Mouse (Mus musculus): Measurements from ENCODE around the gene Zfp318. TPM values are rescaled to one million over a fixed set of nuclear protein-coding genes. Genes with fewer than 3 reads are reported as not detected.

The Zfp318 gene
- polyA plus RNA-seq, 1 experiment from 2014 or later, result 16.1 TPM

- WGBS, result 24% methylated on average over 23 of the region's 23 CpGs
- no peak for ATAC-seq (ENCODE audit: insufficient number of reproducible peaks, low FRiP score, low TSS enrichment, low read depth)
- Histone ChIP-seq H3K4me2 (ENCODE audit: low read depth, severe bottlenecking) (peak overlapping the region; percentile 12; the same call in 1 of the 2 replicates), H3K27ac (replicated peaks; ENCODE audit: low read depth, low read length) (no peak overlapping the region), H3K4me3 (ENCODE audit: low read depth, low read length) (no peak overlapping the region), H3K9ac (ENCODE audit: low read length) (no peak overlapping the region), H3K4me1 (ENCODE audit: control insufficient read depth, insufficient read depth, low read length) (no peaks in the 10 kb centered on the region), H3K36me3 (ENCODE audit: control insufficient read depth, insufficient read depth, low read length) (no peaks in the 10 kb centered on the region), H3K27me3 (ENCODE audit: control insufficient read depth, insufficient read depth, low read length) (peaks cover 7% of the 10 kb centered on the region; the same call in 1 of the 2 replicates), H3K9me3 (ENCODE audit: control insufficient read depth, low read length) (no peaks in the 10 kb centered on the region)
- peak; percentile 65 for DNase-seq (ENCODE audit: low spot score)
These were observed 53.3 kb downstream of the Zfp318 start for GRCm38 (mm10) chr17:46436672-46437366.

GRCm38 (mm10) chr17:46438298-46438873 lies 54.9 kb downstream of the Zfp318 start, which contains the start of gene Slc22a7:
Gene Slc22a7, minus strand, starts transcription at chr17:46438457.
- H3K9ac ChIP-seq (ENCODE audit: low read length), result no peak within 1 kb of the TSS
- ATAC-seq (ENCODE audit: insufficient number of reproducible peaks, low FRiP score, low TSS enrichment, low read depth) (no peak), DNase-seq (ENCODE audit: low spot score) (no peak)
- H3K4me1 ChIP-seq (ENCODE audit: control insufficient read depth, insufficient read depth, low read length), result 0 out of 2 replicates have a peak, but pooled peaks cover 3% of the 10 kb centered on the region
- WGBS, result 83% methylated on average over 4 of the region's 4 CpGs
- H3K4me3 ChIP-seq (ENCODE audit: low read depth, low read length), result no peak within 1 kb of the TSS
- no peak within 1 kb of the TSS for H3K4me2 ChIP-seq (ENCODE audit: low read depth, severe bottlenecking)
- no peaks in the 10 kb centered on the region for H3K36me3 ChIP-seq (ENCODE audit: control insufficient read depth, insufficient read depth, low read length)
- H3K27ac ChIP-seq (replicated peaks; ENCODE audit: low read depth, low read length), result no peak within 1 kb of the TSS
- H3K9me3 ChIP-seq (ENCODE audit: control insufficient read depth, low read length), result no peaks in the 10 kb centered on the region
- H3K27me3 ChIP-seq (ENCODE audit: control insufficient read depth, insufficient read depth, low read length), result peaks cover 22% of the 10 kb centered on the region

GRCm38 (mm10) chr17:46439176-46439575 lies 55.6 kb downstream of the Zfp318 start:
- Histone ChIP-seq H3K9me3 (ENCODE audit: control insufficient read depth, low read length) (no peaks in the 10 kb centered on the region), H3K4me3 (ENCODE audit: low read depth, low read length) (no peak overlapping the region), H3K4me2 (ENCODE audit: low read depth, severe bottlenecking) (no peak overlapping the region), H3K27me3 (ENCODE audit: control insufficient read depth, insufficient read depth, low read length) (peaks cover 30% of the 10 kb centered on the region), H3K27ac (replicated peaks; ENCODE audit: low read depth, low read length) (no peak overlapping the region), H3K36me3 (ENCODE audit: control insufficient read depth, insufficient read depth, low read length) (no peaks in the 10 kb centered on the region), H3K4me1 (ENCODE audit: control insufficient read depth, insufficient read depth, low read length) (0 out of 2 replicates have a peak, but pooled peaks cover 3% of the 10 kb centered on the region), H3K9ac (ENCODE audit: low read length) (no peak overlapping the region)
- ATAC-seq (ENCODE audit: insufficient number of reproducible peaks, low FRiP score, low TSS enrichment, low read depth) (no peak), DNase-seq (ENCODE audit: low spot score) (no peak)
- WGBS, result 93% methylated on average over 10 of the region's 10 CpGs

- DNase-seq (ENCODE audit: low spot score) (no peak), ATAC-seq (ENCODE audit: insufficient number of reproducible peaks, low FRiP score, low TSS enrichment, low read depth) (no peak)
- Histone ChIP-seq H3K4me1 (ENCODE audit: control insufficient read depth, insufficient read depth, low read length) (peaks cover 10% of the 10 kb centered on the region; the same call in 1 of the 2 replicates), H3K27ac (replicated peaks; ENCODE audit: low read depth, low read length) (no peak overlapping the region), H3K4me3 (ENCODE audit: low read depth, low read length) (peak overlapping the region; percentile 25), H3K27me3 (ENCODE audit: control insufficient read depth, insufficient read depth, low read length) (peaks cover 55% of the 10 kb centered on the region), H3K9me3 (ENCODE audit: control insufficient read depth, low read length) (no peaks in the 10 kb centered on the region), H3K36me3 (ENCODE audit: control insufficient read depth, insufficient read depth, low read length) (no peaks in the 10 kb centered on the region), H3K9ac (ENCODE audit: low read length) (peak overlapping the region; percentile 57; the same call in 1 of the 2 replicates), H3K4me2 (ENCODE audit: low read depth, severe bottlenecking) (peak overlapping the region; percentile 61)
- 1% methylated on average over 46 of the region's 50 CpGs for WGBS
These were observed 61.5 kb downstream of the Zfp318 start for GRCm38 (mm10) chr17:46444839-46445579.

- DNase-seq (ENCODE audit: low spot score) (no peak), ATAC-seq (ENCODE audit: insufficient number of reproducible peaks, low FRiP score, low TSS enrichment, low read depth) (no peak)
- Histone ChIP-seq H3K4me3 (ENCODE audit: low read depth, low read length) (no peak overlapping the region), H3K9ac (ENCODE audit: low read length) (no peak overlapping the region), H3K27ac (replicated peaks; ENCODE audit: low read depth, low read length) (no peak overlapping the region), H3K9me3 (ENCODE audit: control insufficient read depth, low read length) (no peaks in the 10 kb centered on the region), H3K27me3 (ENCODE audit: control insufficient read depth, insufficient read depth, low read length) (peaks cover 55% of the 10 kb centered on the region), H3K4me1 (ENCODE audit: control insufficient read depth, insufficient read depth, low read length) (peaks cover 10% of the 10 kb centered on the region; the same call in 1 of the 2 replicates), H3K36me3 (ENCODE audit: control insufficient read depth, insufficient read depth, low read length) (no peaks in the 10 kb centered on the region), H3K4me2 (ENCODE audit: low read depth, severe bottlenecking) (no peak overlapping the region; the same call in 1 of the 2 replicates)
- 88% methylated on average over 16 of the region's 16 CpGs for WGBS
These were observed 62.7 kb downstream of the Zfp318 start for GRCm38 (mm10) chr17:46446264-46446663.

- no peak for ATAC-seq (ENCODE audit: insufficient number of reproducible peaks, low FRiP score, low TSS enrichment, low read depth)
- no peak overlapping the region for H3K4me3 ChIP-seq (ENCODE audit: low read depth, low read length)
- WGBS, result 21% methylated on average over 5 of the region's 5 CpGs
These were observed 69.2 kb downstream of the Zfp318 start for GRCm38 (mm10) chr17:46452683-46453082.

GRCm38 (mm10) chr17:46453302-46453948 lies 69.9 kb downstream of the Zfp318 start:
- Histone ChIP-seq H3K27ac (replicated peaks; ENCODE audit: low read depth, low read length) (no peak overlapping the region), H3K9ac (ENCODE audit: low read length) (no peak overlapping the region), H3K9me3 (ENCODE audit: control insufficient read depth, low read length) (no peaks in the 10 kb centered on the region), H3K4me3 (ENCODE audit: low read depth, low read length) (no peak overlapping the region), H3K4me2 (ENCODE audit: low read depth, severe bottlenecking) (peak overlapping the region; percentile 88; the same call in 1 of the 2 replicates), H3K27me3 (ENCODE audit: control insufficient read depth, insufficient read depth, low read length) (peaks cover 62% of the 10 kb centered on the region), H3K36me3 (ENCODE audit: control insufficient read depth, insufficient read depth, low read length) (no peaks in the 10 kb centered on the region), H3K4me1 (ENCODE audit: control insufficient read depth, insufficient read depth, low read length) (peaks cover 20% of the 10 kb centered on the region)
- DNase-seq (ENCODE audit: low spot score) (no peak), ATAC-seq (ENCODE audit: insufficient number of reproducible peaks, low FRiP score, low TSS enrichment, low read depth) (no peak)
- WGBS, result 5% methylated on average over 13 of the region's 13 CpGs

More at GRCm38 (mm10) chr17:46452683-46453082, 69.2 kb downstream of the Zfp318 start:
- Histone ChIP-seq H3K4me1 (ENCODE audit: control insufficient read depth, insufficient read depth, low read length) (peaks cover 20% of the 10 kb centered on the region), H3K27ac (replicated peaks; ENCODE audit: low read depth, low read length) (no peak overlapping the region), H3K9ac (ENCODE audit: low read length) (no peak overlapping the region), H3K4me2 (ENCODE audit: low read depth, severe bottlenecking) (no peak overlapping the region), H3K36me3 (ENCODE audit: control insufficient read depth, insufficient read depth, low read length) (no peaks in the 10 kb centered on the region), H3K9me3 (ENCODE audit: control insufficient read depth, low read length) (no peaks in the 10 kb centered on the region), H3K27me3 (ENCODE audit: control insufficient read depth, insufficient read depth, low read length) (peaks cover 54% of the 10 kb centered on the region)
- no peak for DNase-seq (ENCODE audit: low spot score)

- no peak overlapping the region for H3K27ac ChIP-seq (replicated peaks; ENCODE audit: low read depth, low read length)
- peaks cover 65% of the 10 kb centered on the region for H3K27me3 ChIP-seq (ENCODE audit: control insufficient read depth, insufficient read depth, low read length)
- ATAC-seq (ENCODE audit: insufficient number of reproducible peaks, low FRiP score, low TSS enrichment, low read depth), result no peak
These were observed 70.5 kb downstream of the Zfp318 start for GRCm38 (mm10) chr17:46453970-46454411.

More at GRCm38 (mm10) chr17:46453970-46454411, 70.5 kb downstream of the Zfp318 start:
- WGBS, result 2% methylated on average over 26 of the region's 26 CpGs
- DNase-seq (ENCODE audit: low spot score), result no peak
- H3K36me3 ChIP-seq (ENCODE audit: control insufficient read depth, insufficient read depth, low read length), result no peaks in the 10 kb centered on the region
- peak overlapping the region; percentile 88 for H3K4me2 ChIP-seq (ENCODE audit: low read depth, severe bottlenecking)
- peaks cover 20% of the 10 kb centered on the region for H3K4me1 ChIP-seq (ENCODE audit: control insufficient read depth, insufficient read depth, low read length)
- H3K9ac ChIP-seq (ENCODE audit: low read length), result no peak overlapping the region
- H3K9me3 ChIP-seq (ENCODE audit: control insufficient read depth, low read length), result no peaks in the 10 kb centered on the region
- peak overlapping the region; percentile 42; the same call in 1 of the 2 replicates for H3K4me3 ChIP-seq (ENCODE audit: low read depth, low read length)
